Mouse (Mus musculus): ENCODE results near the gene Slc30a5.

GRCm38 (mm10) chr13:100843944-100844343 is 10.7 kb upstream of the Slc30a5 start:
- TF ChIP-seq CTCF (IDR thresholded peaks at IDR 0.05; ENCODE audit: low read depth), result peak; percentile 75
- TF ChIP-seq EP300 (IDR thresholded peaks at IDR 0.05; ENCODE audit: low read depth), result no peak
